Mouse (Mus musculus): ENCODE results near the gene Garem2. TPM values are rescaled to one million over a fixed set of nuclear protein-coding genes. Genes with fewer than 3 reads are reported as not detected.

The Garem2 gene
- not detected for polyA plus RNA-seq (2014; fragmentation: Illumina TruSeq; extraction: RNeasy Lipid Tissue Mini Kit (QIAGEN cat#74804); ENCODE audit: low read depth, low replicate concordance)

DNA sequence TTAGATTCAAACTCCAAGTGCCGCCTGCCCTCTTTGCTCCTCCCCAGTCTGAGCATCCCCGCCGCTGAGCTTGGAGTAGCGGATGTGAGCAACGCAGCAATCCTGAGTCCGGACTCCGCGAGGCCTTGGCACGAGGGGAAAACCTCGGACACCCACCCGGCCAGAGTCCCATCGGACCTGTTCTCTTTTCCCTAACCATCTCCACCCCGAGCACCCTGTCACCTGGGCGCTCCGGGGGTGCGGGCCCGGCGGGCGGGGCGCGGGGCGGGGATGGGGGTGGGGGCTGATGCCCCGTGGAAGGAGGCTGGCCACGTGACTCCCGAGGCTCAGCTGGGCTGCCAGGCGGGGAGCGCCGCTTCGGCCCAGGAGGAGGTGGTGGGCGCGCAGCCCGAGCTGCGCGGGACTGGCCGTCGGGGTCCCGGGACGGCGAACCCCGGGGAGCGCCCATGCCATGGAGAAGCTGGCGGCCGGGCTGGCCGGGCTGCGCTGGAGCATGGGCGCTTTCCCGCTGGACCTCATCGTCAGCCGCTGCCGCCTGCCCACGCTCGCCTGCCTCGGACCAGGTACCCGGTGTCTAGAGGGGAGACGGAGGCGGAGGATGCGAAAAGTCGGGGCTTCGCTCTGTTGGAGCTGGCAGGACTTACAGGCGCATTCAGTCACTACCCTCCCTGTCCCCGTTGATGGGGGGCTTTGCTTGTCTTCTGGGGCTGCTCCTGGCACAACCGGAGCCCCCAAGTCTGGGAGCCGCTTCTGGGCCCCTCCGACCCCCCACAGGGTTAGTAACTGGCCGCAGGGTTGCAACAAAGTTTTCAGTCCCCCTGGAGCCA, at the start of gene Garem2:
TSS of gene Garem2 (plus strand) at position 321 of the 827 bp plus-strand sequence.

DNA sequence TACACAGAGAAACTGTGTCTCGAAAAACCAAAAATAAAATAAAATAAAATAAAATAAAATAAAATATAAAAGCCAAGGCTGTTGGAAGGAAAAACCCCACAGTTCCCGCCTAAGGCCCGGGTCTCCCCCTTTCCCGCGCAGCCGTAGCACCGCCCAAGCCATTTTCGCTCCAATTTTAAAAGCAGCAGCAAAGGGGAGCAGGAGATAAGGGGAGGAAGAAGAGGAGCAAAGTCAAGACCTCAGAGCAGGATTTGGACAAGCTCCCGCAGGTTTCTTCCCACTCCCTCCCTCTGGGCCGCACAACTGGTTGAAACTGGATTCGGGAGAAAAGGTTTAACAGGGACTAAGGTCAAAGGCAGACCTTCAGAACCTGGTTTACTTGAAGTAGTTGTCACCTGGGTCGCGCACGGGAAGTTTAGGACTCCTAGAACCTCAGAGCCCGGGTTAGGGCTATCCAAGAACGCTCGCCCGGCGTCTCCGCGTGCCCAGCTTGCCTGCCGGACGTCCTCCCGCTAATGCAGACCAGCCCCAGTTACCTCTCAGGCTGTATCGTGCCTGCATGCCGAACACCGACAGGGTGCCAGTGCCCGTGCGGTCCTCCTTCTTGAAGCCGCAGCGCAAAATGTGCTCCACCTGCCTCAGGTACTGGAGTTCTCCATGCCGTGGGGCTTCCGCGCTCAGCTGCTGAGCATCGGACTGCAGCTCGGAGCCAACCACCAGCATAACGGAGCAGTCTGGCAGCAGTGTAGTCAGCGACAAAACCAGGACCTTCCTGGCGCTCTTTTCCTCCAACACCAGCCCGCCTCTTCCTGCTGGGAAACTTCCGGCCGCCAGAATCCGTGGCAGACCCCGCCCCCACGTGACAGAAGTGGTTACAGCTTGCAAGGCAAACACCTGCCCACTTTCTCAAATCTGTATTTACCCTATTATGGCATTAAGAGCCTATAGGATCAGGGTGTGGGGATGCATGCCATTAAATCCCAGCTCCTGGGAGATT, 31.8 kb upstream of the Garem2 start, which contains the start of gene Tyms:
TSS of gene Tyms (minus strand) at position 793 of the 997 bp plus-strand sequence.

DNA sequence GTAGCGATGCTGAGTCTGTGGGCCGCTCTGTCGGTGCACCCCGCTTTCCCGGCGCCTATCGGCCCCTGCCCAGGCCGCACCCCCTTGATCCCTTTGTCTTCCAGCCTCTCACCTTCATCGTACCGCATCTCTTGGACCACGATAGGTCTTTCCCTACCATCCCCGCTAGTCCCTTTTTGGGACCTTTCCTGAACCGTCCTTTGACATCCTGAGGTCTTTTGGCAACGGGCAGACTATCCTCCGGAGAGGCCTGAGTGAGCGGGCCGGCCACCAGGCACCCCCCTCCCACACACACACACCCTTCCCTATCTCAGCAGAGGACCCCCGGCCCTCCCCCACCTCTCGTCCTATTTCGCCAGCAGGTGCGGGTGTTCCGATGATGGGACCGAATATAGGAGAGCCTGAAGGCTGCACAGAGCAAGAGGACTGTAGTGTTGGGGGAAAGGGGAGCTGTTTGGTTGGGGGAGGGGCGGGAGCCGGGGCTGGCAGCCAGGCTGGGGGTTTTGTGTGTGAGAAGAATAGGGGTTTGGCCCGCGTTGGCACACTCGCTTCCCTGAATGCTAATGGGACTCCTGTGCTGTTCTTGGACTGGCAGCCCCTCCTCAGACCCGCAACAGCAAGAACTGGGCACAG, 823 bp downstream of the Garem2 start, which contains the start of gene 3110082J24Rik:
TSS of gene 3110082J24Rik (minus strand) at position 419 of the 633 bp plus-strand sequence.

DNA sequence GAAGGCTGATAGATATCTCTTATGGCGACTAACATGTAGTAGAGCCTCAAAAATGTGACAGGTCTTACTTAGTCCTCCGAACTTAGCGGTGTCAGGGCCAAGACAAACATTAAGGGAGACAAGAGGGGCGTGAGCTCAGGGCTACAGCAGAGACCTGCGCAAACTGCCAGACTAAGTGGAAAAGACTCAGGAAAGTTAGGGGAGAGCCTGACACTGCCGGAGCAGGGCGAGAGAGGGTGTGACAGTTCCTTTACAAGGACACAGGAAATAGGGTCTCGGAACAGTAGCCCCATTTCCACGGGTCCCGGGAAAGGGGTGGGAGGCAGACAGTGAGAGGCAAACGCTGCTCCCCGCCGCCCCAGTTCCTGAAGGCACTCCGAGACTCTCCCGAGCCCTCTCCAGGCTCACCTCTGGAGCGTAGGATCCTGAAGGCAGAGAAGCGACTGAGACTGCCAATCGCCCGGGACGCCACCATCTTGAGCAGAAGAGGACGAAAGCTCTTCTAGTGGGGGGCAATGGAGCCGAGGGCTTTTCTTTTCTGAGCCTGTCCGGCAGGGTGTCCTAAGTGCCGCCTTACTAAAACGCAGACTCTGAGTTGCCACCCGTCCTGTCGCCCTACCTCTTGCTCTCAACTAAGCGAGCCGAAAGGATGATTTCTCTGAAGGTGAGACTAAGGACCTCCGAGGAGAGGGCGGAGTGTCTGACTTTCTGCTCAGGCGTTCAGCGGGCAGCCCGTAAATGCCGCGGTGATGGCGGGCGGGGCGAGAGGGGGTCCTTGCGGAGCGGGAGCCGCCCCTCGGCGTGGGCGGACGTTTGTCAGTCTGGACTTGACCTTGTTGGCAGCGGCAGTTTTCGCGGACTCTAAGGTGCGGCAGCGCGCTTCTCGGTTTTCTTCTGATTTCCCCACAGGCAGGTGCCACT, 49.8 kb downstream of the Garem2 start, which contains the start of the genes Hadha and Hadhb:
TSS of gene Hadha (minus strand) at position 689 of the 921 bp plus-strand sequence.
TSS of gene Hadhb (plus strand) at position 775 of the 921 bp plus-strand sequence.

Other genes with a start within 250 kb of the Garem2 start
- gene Il6, start 92.0 kb upstream of the Garem2 start, polyA plus RNA-seq (2014; fragmentation: Illumina TruSeq; extraction: RNeasy Lipid Tissue Mini Kit (QIAGEN cat#74804); ENCODE audit: low read depth, low replicate concordance) = not detected
- 2.3 TPM for gene Tyms, start 31.5 kb upstream of the Garem2 start, polyA plus RNA-seq (2014; fragmentation: Illumina TruSeq; extraction: RNeasy Lipid Tissue Mini Kit (QIAGEN cat#74804); ENCODE audit: low read depth, low replicate concordance)
- gene 3110082J24Rik, start 925 bp downstream of the Garem2 start, polyA plus RNA-seq (2014; fragmentation: Illumina TruSeq; extraction: RNeasy Lipid Tissue Mini Kit (QIAGEN cat#74804); ENCODE audit: low read depth, low replicate concordance) = not detected
- gene Hadha, start 50.0 kb downstream of the Garem2 start, polyA plus RNA-seq (2014; fragmentation: Illumina TruSeq; extraction: RNeasy Lipid Tissue Mini Kit (QIAGEN cat#74804); ENCODE audit: low read depth, low replicate concordance) = 1,067 TPM
- gene Hadhb, start 50.1 kb downstream of the Garem2 start, polyA plus RNA-seq (2014; fragmentation: Illumina TruSeq; extraction: RNeasy Lipid Tissue Mini Kit (QIAGEN cat#74804); ENCODE audit: low read depth, low replicate concordance) = 2,267 TPM
- gene Adgrf3, start 100.6 kb downstream of the Garem2 start, polyA plus RNA-seq (2014; fragmentation: Illumina TruSeq; extraction: RNeasy Lipid Tissue Mini Kit (QIAGEN cat#74804); ENCODE audit: low read depth, low replicate concordance) = not detected
- gene Selenoi, start 127.4 kb downstream of the Garem2 start, polyA plus RNA-seq (2014; fragmentation: Illumina TruSeq; extraction: RNeasy Lipid Tissue Mini Kit (QIAGEN cat#74804); ENCODE audit: low read depth, low replicate concordance) = 10.6 TPM
- gene Drc1, start 176.2 kb downstream of the Garem2 start, polyA plus RNA-seq (2014; fragmentation: Illumina TruSeq; extraction: RNeasy Lipid Tissue Mini Kit (QIAGEN cat#74804); ENCODE audit: low read depth, low replicate concordance) = not detected

All from heart, adult 10 weeks (tissue).